Mouse (Mus musculus): ENCODE results near the gene Utrn.

GRCm38 (mm10) chr10:12723269-12723668, 145.9 kb downstream of the Utrn start:
- TF ChIP-seq CTCF (IDR thresholded peaks at IDR 0.05) (no peak), EP300 (IDR thresholded peaks at IDR 0.05) (no peak)

Measured in lung, postnatal 0 days (tissue).